Mouse (Mus musculus): ENCODE measurements around the gene Pcdh7. TPM values are rescaled to one million over a fixed set of nuclear protein-coding genes. Genes with fewer than 3 reads are reported as not detected.

Pcdh7 gene
- total and polyA plus RNA-seq, 3 experiments, result not detected

- Histone ChIP-seq H3K9me3 (replicated peaks; ENCODE audit: insufficient read depth, low read length) (no peaks in the 10 kb centered on the region), H3K36me3 (ENCODE audit: control insufficient read depth in 1 of 2, insufficient read depth in 2 of 2, low read length in 2 of 2) (no peaks in the 10 kb centered on the region), H3K4me1 (ENCODE audit: control insufficient read depth in 1 of 2, insufficient read depth in 2 of 2, low read length in 2 of 2) (no peaks in the 10 kb centered on the region), H3K27me3 (ENCODE audit: control insufficient read depth in 1 of 2, insufficient read depth in 2 of 2, low read length in 2 of 2) (no peaks in the 10 kb centered on the region), H3K79me2 (ENCODE audit: control insufficient read depth, insufficient read depth, low read length, poor library complexity) (no peaks in the 10 kb centered on the region), H3K27ac (ENCODE audit: control insufficient read depth, low read depth, low read length) (no peak overlapping the region), H3K9ac (ENCODE audit: control insufficient read depth, low read depth, low read length, poor library complexity, severe bottlenecking) (no peak overlapping the region), H3K4me3 (ENCODE audit: control insufficient read depth in 1 of 2, insufficient read depth in 1 of 2, low read depth in 2 of 2, low read length in 2 of 2) (no peak overlapping the region)
- no peak for TF ChIP-seq UBTF (IDR thresholded peaks at IDR 0.05; ENCODE audit: borderline replicate concordance, insufficient read depth, low read depth, low read length)
- no peak for TF ChIP-seq TAL1 (IDR thresholded peaks at IDR 0.05; ENCODE audit: low read length)
- no peak for DNase-seq (ENCODE audit: low read depth, low spot score)
These were observed 391.0 kb downstream of the Pcdh7 start for GRCm38 (mm10) chr5:58108665-58109364.

GRCm38 (mm10) chr5:58116096-58116495 is 398.3 kb downstream of the Pcdh7 start:
- Histone ChIP-seq H3K9me3 (replicated peaks; ENCODE audit: insufficient read depth, low read length) (no peaks in the 10 kb centered on the region), H3K9ac (ENCODE audit: control insufficient read depth, low read depth, low read length, poor library complexity, severe bottlenecking) (no peak overlapping the region), H3K27ac (ENCODE audit: control insufficient read depth, low read depth, low read length) (no peak overlapping the region), H3K4me3 (ENCODE audit: control insufficient read depth in 1 of 2, insufficient read depth in 1 of 2, low read depth in 2 of 2, low read length in 2 of 2) (no peak overlapping the region), H3K79me2 (ENCODE audit: control insufficient read depth, insufficient read depth, low read length, poor library complexity) (no peaks in the 10 kb centered on the region), H3K27me3 (ENCODE audit: control insufficient read depth in 1 of 2, insufficient read depth in 2 of 2, low read length in 2 of 2) (no peaks in the 10 kb centered on the region), H3K4me1 (ENCODE audit: control insufficient read depth in 1 of 2, insufficient read depth in 2 of 2, low read length in 2 of 2) (no peaks in the 10 kb centered on the region), H3K36me3 (ENCODE audit: control insufficient read depth in 1 of 2, insufficient read depth in 2 of 2, low read length in 2 of 2) (no peaks in the 10 kb centered on the region)
- DNase-seq (ENCODE audit: low read depth, low spot score), result no peak
- no peak for TF ChIP-seq NELFE (IDR thresholded peaks at IDR 0.05; ENCODE audit: low read depth, low read length)

GRCm38 (mm10) chr5:58117896-58118295 is 400.1 kb downstream of the Pcdh7 start:
- no peak for DNase-seq (ENCODE audit: low read depth, low spot score)
- Histone ChIP-seq H3K4me1 (ENCODE audit: control insufficient read depth in 1 of 2, insufficient read depth in 2 of 2, low read length in 2 of 2) (no peaks in the 10 kb centered on the region), H3K36me3 (ENCODE audit: control insufficient read depth in 1 of 2, insufficient read depth in 2 of 2, low read length in 2 of 2) (no peaks in the 10 kb centered on the region), H3K27me3 (ENCODE audit: control insufficient read depth in 1 of 2, insufficient read depth in 2 of 2, low read length in 2 of 2) (no peaks in the 10 kb centered on the region), H3K9ac (ENCODE audit: control insufficient read depth, low read depth, low read length, poor library complexity, severe bottlenecking) (no peak overlapping the region), H3K4me3 (ENCODE audit: control insufficient read depth in 1 of 2, insufficient read depth in 1 of 2, low read depth in 2 of 2, low read length in 2 of 2) (no peak overlapping the region), H3K9me3 (replicated peaks; ENCODE audit: insufficient read depth, low read length) (no peaks in the 10 kb centered on the region), H3K27ac (ENCODE audit: control insufficient read depth, low read depth, low read length) (no peak overlapping the region), H3K79me2 (ENCODE audit: control insufficient read depth, insufficient read depth, low read length, poor library complexity) (no peaks in the 10 kb centered on the region)
- TF ChIP-seq UBTF (IDR thresholded peaks at IDR 0.05; ENCODE audit: borderline replicate concordance, insufficient read depth, low read depth, low read length), result no peak
- no peak for TF ChIP-seq SIN3A (IDR thresholded peaks at IDR 0.05; ENCODE audit: low read length)
- TF ChIP-seq NELFE (IDR thresholded peaks at IDR 0.05; ENCODE audit: low read depth, low read length), result no peak
- no peak for TF ChIP-seq ZNF384 (IDR thresholded peaks at IDR 0.05; ENCODE audit: low read depth, low read length)
- no peak for TF ChIP-seq HCFC1 (IDR thresholded peaks at IDR 0.05; ENCODE audit: low read depth, low read length)
- TF ChIP-seq ZMIZ1 (IDR thresholded peaks at IDR 0.05; ENCODE audit: low read depth, low read length), result no peak
- TF ChIP-seq EP300 (IDR thresholded peaks at IDR 0.05; ENCODE audit: low read depth in 1 of 2, low read length in 2 of 2), result no peak
- no peak for TF ChIP-seq CHD2 (IDR thresholded peaks at IDR 0.05; ENCODE audit: low read length)
- no peak for TF ChIP-seq GATA1 (IDR thresholded peaks at IDR 0.05; ENCODE audit: low read depth, low read length)
- TF ChIP-seq MAX (IDR thresholded peaks at IDR 0.05; ENCODE audit: low read length), result no peak
- TF ChIP-seq POLR2AphosphoS2 (IDR thresholded peaks at IDR 0.05; ENCODE audit: low read length), result no peak
- no peak for TF ChIP-seq MYC (IDR thresholded peaks at IDR 0.05; ENCODE audit: low read depth, low read length)
- TF ChIP-seq CTCF (IDR thresholded peaks at IDR 0.05 in 2 of 3, conservative IDR thresholded peaks at IDR 0.05 in 1 of 3; ENCODE audit: control insufficient read depth in 1 of 3, insufficient read depth in 1 of 3, low read depth in 2 of 3, low read length in 3 of 3, poor library complexity in 1 of 3, severe bottlenecking in 1 of 3), result no peak
- TF ChIP-seq E2F4 (IDR thresholded peaks at IDR 0.05; ENCODE audit: borderline replicate concordance, low read depth, low read length), result no peak
- no peak for TF ChIP-seq ZKSCAN1 (IDR thresholded peaks at IDR 0.05; ENCODE audit: low read depth, low read length)
- no peak for TF ChIP-seq USF1 (IDR thresholded peaks at IDR 0.05; ENCODE audit: low read depth, low read length)
- TF ChIP-seq ELF1 (IDR thresholded peaks at IDR 0.05; ENCODE audit: low read depth, low read length), result no peak
- no peak for TF ChIP-seq USF2 (IDR thresholded peaks at IDR 0.05; ENCODE audit: borderline replicate concordance in 1 of 2, insufficient read depth in 1 of 2, low read depth in 1 of 2, low read length in 2 of 2)
- no peak for TF ChIP-seq ETS1 (IDR thresholded peaks at IDR 0.05; ENCODE audit: low read depth, low read length)
- no peak for TF ChIP-seq RAD21 (IDR thresholded peaks at IDR 0.05; ENCODE audit: low read depth, low read length)

Measured in MEL (cell line).